Mouse (Mus musculus): ENCODE measurements at regions not wholly inside any gene's neighbourhood (a gene's known extent, or its start where the extent isn't known, plus 50 kb on each side); places are given as distances from the start of the nearest gene placed in this dataset.

DNA sequence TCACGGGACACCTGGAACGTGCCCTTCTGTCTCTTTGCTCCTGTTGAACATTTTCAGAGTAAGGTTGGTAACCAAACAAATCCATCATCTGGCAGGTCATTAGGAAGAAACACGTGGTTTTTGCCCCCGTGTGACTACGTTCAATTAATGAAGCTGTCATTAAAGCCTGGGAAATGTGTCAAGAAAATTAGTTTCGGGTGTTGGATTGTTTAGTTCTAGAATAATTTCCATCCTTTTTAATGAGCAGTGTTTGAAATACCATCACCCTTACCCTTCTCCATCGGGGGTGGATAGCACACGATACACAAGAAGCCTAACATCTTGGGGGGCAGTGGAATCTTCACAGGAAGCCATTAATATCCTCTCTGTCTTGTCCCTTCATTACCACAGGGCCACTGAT lies 107.7 kb downstream of the Far1 start:
- no peak for DNase-seq (ENCODE audit: low spot score in 2 of 2)

DNA sequence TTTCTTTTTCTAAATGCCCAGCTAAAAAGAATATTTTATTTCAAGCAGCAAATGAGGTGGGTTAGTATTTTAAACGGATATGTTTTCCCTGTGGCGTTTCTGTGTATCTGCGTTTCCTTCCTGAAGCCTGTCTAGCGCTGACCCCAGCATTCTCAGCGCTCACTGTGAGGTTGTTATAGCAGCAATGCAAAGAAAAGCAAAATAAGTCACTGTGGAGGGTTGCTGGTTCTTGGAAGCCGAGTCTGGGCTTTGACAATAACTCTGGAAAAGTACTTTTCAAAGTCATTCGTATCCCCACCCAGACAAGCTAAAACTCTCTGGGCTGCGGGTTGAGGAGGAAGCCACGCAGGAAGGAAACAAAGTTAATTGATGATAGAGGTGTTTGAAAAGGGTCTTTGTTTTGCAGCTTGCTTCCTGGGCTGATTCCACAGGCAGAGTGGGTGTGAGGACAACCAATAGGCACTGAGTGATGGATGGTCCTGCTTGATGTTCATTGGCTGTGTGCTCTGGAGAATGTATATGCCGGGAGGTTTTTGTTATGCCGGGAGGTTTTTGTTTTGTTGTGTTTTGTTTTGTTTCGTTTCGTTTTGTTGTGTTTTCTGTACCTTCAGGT lies 108.4 kb downstream of the Far1 start:
- no peak for DNase-seq (ENCODE audit: low spot score in 2 of 2)

DNA sequence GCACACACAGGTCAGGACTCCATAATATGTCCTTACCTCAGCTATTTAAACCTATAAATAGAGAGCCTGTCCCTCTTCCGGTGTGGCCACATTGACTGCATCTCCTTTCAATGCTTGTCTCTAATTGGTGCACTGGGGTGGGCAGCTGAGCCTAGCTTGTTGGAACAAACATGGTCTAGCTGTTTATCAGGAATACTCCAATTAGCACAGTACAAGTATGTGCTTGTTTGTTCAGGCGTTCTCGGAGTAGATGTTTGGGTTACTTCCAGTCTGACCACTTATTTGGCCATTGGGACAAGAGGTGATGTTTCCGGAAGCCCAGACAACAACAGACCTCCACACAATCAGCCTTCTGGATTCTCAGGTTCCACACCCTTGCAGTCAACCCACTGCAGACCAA lies 109.7 kb downstream of the Far1 start:
- DNase-seq (ENCODE audit: low spot score in 2 of 2) = no peak

DNA sequence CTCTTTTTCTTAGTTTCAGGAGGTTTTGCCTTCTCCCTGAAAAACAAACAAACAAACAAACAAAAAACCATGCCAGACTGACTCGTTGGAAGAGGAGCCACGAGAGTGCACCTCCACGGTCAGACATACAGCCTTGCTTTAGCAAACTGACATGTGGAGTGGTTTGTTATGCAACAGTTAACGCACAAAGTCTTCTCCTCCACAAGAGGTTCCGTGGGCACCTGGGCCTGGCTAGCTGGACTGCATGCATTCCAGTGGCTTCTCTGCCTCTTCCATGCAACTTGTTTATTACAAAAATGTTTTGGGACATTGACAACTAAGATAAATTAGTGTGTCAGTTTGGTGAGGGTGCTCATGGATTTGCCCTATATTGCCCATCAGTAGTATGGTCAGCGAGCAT lies 110.3 kb downstream of the Far1 start:
- DNase-seq (ENCODE audit: low spot score in 2 of 2) = no peak

DNA sequence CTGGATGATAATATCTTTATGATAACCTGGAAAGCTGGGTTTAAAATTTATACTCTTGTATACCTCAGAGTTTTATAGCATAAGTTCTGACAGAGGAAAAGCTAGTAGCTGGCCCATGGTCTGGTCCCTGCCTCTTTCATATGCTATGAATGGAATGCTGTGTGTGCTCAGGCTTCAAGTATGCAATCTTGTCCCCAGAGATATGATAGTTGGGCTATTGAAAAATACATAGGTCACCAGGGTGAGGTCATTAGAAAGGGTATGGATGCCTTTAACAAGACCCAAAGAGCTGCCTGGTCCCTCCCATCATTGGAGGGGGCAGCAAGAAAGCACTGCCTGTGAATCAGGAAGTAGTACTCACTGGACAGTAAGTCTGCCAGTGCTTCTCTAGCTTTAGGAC lies 113.1 kb downstream of the Far1 start:
- no peak for DNase-seq (ENCODE audit: low spot score in 2 of 2)

DNA sequence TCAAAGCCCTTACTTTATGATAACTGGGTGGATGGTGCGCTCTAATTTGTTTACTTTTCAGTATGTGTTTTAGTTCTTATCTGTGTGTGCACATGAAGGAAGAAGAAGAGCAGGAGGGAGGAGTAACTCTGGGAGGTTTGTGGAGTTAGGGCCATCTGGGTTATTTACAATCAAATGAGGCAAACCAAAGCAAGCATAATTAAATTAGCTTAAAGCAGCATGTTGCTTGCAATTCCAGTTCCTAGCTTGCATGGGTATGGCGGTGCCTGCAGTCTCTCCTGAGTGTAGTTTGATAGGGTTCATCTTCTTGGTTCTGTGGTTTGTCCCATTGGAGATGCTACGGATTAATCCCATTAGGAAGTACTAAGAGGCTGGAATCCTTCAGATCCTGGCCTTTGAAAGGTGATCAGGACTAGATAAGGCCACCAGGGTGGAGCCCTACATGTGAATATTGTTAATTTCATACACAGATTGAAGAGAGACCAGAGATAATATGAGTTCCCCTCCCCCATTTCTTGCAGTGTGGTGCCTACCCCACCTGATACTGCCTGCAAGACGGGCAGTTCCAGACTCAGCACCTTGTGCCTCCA lies 123.5 kb downstream of the Far1 start:
- DNase-seq (ENCODE audit: low spot score in 2 of 2) = no peak

DNA sequence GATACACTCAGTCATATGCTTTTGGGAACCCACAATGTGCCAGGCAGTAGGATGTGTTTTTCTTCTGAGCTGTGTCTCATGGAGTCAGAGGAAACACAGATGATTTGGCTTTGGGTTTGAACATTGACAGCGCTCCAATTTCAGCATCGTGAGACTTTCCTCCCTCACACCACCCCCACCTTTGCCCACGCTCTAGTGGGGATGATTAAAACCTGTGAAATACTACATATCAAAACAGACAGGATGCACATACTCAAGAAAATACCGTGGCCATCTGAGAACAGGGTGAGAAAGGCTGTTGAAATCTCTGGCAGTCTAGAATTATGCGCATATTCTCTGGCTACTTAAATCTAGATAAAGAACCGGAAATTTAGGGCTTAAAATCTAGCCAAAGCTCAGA lies 124.5 kb downstream of the Far1 start:
- no peak for DNase-seq (ENCODE audit: low spot score in 2 of 2)

DNA sequence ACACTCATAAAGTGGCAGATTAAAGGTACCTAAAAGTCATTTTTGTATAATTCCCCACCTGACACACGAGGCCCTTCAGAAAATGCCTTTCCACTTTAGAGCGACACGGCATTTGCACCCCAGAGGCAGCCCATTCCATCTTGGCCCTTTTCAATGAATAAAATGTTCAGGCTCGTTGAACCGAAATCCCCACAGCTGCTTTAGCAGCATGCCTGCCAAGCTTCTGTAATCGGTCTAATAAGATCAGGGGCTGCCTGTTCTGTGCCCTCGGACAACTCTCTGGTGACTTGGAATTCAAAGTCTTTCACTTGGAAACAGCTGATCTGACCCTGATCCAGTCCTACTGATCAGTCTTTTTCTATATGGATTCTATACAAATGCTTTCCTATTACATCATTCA lies 123.3 kb upstream of the Spon1 start:
- no peak for DNase-seq (ENCODE audit: low spot score in 2 of 2)

DNA sequence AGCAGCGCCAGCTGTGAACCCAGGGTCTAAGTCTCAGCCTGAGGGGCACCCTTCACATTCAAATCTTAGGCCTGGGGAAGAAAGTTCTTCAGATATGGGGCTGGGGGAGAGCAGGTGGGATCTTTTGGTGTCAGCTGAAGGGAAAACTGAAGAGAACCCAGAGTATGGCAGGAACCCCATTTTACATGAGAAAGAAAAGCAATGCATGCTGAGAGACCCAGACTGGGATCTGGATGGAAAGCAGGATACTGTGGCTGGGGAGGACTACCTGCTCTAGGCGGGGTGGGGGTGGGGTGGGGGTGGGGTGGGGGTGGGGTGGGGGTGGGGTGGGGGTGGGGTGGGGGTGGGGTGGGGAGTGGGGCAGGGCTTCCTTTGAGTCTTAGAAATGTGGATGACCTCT lies 115.2 kb upstream of the Spon1 start:
- DNase-seq (ENCODE audit: low spot score in 2 of 2) = no peak

DNA sequence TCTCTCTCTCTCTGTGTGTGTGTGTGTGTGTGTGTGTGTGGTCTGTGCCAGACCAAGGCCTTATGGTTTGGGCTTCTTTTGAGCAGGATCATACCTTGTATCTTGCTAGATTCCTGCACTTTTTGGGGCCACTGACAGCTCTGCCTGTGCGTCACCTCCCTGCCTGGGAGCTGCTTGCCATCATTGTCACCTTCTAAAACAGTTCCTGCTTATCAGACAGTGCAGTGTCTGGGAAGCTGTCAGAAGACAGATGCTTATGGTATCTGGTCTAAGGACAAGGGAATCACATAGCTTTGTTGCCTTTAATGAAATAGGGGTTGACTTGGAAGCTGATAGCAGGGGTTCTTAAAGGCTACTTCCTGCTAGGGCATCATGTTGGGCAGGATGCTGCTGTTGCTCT lies 114.1 kb upstream of the Spon1 start:
- no peak for DNase-seq (ENCODE audit: low spot score in 2 of 2)

DNA sequence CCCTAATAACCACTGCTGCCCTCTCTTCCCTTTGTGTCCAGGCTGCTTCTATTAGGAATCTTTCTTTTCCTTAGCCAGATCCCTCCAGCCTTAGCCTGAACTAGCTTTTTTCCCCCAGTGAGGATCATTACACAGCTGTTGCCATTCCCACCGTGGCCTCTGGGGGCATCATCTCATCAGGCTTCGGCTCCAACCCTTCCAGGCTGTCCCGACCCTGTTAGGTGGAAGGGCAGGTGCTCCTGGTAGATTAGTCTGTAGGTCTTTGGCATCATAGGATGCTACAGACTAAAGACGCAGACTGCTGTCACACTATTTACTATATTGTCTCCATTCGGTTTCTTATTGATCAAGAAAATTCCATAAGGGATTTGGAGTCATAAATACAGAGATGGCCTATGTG lies 112.7 kb upstream of the Spon1 start:
- DNase-seq (ENCODE audit: low spot score in 2 of 2) = peak in 1 of 2 experiments; percentile 3

DNA sequence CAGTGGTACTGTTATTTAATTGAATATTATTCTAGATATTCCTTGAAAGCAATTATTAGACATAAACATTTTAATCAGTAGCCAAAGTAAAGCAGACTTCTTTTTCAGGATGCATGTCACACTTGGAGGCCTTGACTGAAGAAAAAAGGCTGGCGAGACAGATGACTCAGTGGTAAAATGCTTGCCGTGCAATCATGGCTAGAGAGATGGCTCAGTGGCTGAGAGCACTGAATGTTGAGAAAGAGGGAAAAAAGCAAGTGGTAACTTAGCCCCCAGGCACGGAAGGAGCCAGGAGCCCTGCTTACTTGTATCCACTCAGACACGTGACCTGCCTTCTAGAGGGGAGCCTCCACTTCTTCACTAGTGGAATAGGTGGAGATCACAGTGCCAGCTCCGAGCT lies 110.5 kb upstream of the Spon1 start:
- DNase-seq (ENCODE audit: low spot score in 2 of 2) = no peak

DNA sequence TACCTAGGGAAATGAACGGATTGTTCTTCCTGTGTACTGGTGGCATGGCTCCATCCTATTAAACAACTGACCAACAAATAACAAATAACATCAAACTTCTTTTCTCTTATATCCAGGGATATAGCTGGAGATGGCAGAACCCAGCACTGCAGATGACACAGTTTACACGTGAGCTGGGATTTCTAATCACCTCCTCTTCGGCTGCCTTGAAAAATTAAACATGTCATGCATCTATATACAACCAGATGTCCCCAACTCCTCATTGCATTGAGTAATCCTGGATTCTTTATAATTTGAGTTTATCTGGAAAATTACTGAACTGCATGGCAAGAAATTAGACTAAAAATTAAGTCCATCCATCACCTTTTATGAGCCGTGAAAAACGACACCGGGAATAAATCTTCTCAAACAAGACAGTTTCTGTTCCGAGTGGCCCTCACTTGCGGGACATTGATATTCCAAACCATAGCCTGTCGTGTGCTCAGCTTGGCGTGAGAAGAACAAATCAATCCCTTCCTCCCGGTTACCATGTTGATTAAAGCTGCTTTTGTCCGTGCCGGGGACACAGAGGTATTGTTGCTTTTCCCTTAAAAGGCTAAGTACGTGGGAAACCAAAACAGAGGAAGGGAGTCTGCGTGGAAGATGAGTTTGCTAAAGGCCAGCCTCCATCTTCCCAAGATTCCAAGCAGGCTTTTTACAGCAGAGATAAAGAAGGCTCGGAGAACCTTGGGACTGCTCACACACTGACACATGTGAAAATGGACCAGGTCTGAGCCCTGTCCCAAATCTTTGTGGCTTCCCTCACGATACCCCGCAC lies 92.8 kb upstream of the Spon1 start:
- DNase-seq (ENCODE audit: low spot score in 2 of 2) = no peak

DNA sequence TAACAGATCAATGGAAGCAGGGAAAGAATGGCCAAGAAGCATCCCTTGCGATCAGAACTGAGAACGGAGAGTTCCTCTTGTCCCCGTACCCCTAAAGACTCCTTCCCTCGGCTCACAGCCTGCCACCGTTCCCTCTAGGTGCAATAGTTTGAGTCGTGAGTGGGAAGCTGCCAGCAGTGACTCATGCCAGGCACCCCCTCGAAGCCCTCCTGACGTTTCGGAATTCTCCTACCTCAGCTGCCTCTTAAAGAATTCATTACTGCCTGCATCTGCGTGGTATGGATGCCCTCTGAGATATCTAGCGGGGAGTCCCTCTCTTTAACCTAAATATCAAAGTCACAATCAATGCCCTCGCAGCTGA lies 92.2 kb upstream of the Spon1 start:
- DNase-seq (ENCODE audit: low spot score in 2 of 2) = no peak

DNA sequence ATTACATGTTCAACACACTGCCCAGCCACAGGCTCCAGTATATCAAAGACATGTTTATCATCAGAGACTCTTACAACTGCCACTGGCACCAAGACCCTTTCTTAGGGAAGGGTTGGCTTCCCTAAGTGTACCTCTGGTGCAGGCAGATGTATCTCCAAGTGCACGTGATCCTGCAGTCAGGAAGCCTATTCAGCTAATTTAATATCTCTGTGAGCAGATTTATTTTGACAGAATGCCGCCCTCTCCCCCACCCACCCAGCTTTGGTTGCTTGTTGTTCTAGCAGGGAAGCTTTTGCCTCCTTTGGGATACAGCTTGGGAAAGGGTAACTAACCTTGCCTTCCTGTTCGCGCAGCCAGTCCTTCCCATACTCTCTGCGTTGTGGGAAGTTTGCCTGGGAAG lies 83.5 kb upstream of the Spon1 start:
- DNase-seq (ENCODE audit: low spot score in 2 of 2) = no peak

DNA sequence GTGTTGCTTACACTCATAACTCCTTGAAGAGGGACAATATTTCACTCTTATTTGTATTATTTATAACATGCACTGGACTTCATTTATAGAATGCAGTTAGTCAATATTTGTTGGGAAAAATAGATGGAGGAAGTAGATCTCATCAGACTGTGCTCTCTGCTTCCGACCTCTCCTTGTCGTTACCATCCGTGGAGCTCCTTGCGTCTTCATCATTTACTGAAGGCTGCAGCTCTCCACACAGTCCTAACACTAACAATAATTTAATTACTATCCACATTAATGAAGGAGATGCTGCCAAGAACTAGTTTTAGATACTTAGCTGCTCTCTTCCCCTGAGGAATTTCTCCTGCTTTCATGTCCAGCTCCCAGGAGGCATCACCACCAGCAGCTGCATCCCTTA lies 80.4 kb upstream of the Spon1 start:
- DNase-seq (ENCODE audit: low spot score in 2 of 2) = no peak

DNA sequence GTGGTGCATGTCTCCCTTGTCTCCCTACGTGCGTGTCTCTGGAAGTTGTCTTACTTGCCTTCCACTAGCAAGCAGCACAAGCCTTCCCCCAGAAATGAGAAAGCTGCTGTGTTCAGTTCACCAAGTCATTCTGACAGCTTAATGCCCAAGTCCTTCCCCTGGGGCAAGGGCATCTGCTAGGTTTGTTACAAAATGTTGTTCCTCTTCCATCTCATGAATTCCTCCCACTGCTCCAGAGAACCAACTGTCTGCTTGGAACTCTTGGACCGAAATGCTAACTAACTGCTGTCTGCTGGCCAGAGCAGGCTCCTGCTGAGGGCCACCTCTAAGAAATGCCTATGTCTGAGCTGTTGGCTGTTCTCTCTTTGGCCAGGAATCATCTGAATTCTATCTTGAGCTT lies 79.3 kb upstream of the Spon1 start:
- no peak for DNase-seq (ENCODE audit: low spot score in 2 of 2)

DNA sequence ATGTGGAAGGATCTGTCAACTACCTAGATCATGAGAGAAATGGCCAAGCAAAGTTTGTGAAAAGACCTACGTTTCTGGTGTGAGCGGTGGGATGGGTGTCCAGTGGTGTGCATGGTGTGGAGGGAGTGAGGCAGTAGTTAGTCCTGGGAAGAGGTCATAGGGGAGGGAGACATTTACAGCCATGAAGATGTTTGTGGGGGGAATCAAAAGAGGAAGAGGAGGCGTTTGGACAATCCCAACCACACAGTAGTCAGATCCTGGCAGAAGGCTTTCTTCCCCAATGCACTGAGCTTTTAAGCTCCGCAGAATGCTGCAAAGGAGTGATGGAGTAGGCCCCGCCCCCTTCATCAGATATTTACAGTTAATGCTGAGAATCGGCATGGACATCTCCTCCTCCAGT lies 78.2 kb upstream of the Spon1 start:
- DNase-seq (ENCODE audit: low spot score in 2 of 2) = no peak

DNA sequence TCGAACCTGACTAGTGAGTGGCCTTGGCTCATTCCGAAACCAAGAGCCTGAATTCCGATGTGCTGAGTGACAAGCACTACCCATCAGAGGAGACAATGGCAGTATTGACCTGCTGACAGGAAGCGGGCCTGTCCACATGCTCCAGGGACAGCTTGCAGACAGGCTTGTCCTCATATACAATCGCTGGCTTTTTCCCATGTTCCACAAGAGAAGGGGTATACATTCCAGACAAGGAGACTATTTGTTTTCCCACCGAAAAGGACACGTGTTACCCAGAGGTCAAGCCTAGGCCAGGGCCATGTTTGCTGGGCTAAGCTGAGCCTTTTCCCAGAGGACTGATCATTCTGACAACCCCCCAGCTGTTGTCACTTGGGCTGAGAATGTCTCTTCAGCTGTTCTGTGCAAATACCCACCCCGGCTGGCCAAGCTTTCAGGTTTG lies 77.5 kb upstream of the Spon1 start:
- DNase-seq (ENCODE audit: low spot score in 2 of 2) = no peak

DNA sequence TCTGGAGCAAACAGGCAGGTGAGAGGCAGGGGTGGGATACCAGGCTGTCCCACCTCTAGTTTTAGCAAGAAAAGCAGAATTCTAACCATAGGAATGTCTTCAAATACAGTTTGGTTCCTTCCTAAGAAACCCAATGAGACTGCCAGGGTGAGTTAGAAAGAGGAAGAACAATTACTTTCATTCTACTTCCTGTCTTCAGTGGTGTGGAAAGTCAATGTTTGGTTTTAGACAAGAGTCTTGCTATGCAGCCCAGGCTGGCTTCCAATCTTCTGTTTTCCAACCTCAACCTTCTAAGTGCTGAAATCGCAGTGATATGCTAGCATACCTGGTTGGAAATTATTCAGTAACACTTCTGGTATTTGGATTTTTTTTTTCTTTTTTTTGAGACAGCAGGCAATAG lies 77.1 kb upstream of the Spon1 start:
- no peak for DNase-seq (ENCODE audit: low spot score in 2 of 2)

DNA sequence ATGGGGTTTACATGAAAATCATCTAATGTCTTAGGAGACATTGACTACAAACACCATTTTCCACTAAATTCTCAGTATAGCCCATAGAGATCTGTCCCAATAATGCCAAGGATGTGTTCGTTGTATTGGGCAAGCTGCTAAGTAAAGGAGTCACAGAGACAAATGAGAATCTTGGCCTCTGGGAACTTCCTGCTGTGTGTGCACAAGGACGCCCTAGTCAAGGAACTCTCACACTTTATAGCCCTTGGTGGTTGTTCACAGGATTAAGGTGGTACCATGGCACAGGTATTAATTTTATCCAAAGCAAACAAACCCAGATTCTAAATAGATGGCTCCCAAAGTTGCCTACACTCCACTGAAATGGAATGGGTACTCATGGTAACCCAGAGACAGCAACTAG lies 76.7 kb upstream of the Spon1 start:
- no peak for DNase-seq (ENCODE audit: low spot score in 2 of 2)

DNA sequence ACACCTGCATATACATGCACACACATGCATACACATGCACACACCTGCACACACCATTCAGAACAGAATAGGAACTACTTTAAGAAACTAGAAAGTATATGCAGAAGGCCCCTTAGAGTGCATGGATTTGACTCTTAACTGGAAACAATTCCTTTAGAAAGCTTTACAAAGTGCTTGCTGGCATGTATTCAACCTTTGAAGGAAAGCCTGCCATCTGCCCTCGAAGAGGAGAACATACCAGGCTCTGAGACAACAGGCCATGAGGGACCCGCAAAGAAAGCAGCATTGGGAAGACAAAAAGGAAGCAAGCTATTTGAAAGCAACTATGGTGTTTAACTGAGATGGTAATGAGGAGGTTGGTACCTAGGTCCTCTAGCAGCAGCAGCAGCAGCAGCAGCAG lies 74.0 kb upstream of the Spon1 start:
- no peak for DNase-seq (ENCODE audit: low spot score in 2 of 2)

DNA sequence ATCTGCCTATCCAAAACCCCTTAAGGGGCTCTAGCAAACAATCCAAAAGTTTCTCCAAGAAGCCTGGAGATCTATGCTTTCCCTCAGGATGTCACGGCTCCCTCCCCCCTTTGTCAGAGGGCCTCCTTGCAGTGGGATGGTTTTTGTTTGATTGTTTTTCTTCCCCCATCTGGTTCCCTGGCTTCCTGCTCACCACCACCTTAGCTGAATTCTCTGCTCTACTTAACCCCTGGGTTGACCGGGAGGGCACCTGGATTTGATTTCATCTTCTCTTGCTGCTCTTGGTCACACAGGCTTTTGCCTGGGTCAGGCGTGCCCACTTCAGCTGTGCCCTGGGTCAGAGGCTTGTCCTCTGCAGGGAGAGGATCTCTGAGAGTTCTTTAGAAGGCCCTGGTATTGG lies 72.3 kb upstream of the Spon1 start:
- DNase-seq (ENCODE audit: low spot score in 2 of 2) = no peak

DNA sequence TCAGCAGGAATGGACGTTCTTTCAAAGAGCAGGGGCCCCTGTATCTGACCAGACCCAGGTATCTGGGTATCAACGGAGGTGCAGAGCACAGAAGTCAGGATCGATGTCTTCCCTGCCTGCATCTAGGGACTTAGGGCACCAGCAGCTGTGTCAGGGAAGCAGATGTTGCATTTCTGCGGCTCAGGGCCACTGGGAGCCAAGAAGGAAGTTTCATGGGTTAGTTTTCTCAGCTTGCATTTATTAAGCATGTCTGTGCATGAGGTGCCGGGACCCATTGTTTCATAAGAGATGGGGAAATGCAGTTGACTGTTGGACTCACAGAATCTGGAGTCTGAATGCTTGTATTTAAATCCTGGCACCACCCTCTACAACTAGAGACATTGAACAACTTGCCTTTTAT lies 71.3 kb upstream of the Spon1 start:
- DNase-seq (ENCODE audit: low spot score in 2 of 2) = no peak

All from natural killer cell, adult 2 months (primary cell).